Mouse (Mus musculus) v-Abl transformed pro-B cells (cell line): ENCODE measurements around the gene Ppox.
"Not testable (repeated sequence)": the region's sequence is repeated elsewhere in the genome, so short reads cannot be mapped to it uniquely, and the experiment has no call there.

Experiments used
- in situ Hi-C, 2 experiments: fragments of 400-800 bp; cut with MboI; formaldehyde crosslinking; loops; one replicate each; pipeline ENCODE4 v1.15.1; 2025; ENCODE audit not compliant: unreplicated experiment in 2 of 2

The Ppox gene

DNA sequence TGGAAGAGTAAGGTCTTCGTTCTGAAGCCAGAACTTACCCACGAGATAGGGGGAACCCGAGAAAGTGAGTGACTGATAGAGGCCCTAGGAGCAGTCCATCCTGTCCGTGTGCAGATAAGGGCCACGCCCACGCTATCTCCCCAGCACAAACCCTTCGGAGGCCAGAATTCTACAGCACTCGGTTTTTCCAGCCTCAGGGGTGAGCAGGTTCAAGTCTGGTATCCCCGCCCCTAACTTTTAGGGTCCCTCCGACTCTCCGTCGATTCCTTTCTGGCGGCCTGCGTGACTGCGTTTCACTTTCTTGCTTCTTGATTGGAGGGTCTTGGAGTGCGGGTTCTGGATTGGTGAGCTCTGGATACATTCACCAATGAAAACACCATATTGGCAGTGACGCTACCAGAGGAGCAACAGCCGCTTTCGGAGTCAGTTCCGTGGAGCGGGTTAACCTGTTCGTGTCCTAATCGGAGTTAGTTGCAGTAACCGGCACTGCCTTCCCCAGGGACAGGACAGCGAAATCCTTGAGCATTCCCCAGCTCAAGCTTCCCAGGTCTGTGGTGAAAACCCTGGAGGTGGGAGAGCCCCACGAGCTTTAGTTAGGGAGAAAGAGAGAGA is at the start of gene Ppox:
Ppox (minus strand) TSS at position 271 of the 612 bp plus-strand sequence.
- in situ Hi-C loops: loop anchor here in 1 of 2 experiments (25.0 kb wide), 1 partner anchor 1744 kb away; the partner anchor contains the start of gene Nuf2

GRCm38 (mm10) chr1:171330216-171330560 is 49.2 kb upstream of the Ppox start:
- in situ Hi-C loops: no loop called here

GRCm38 (mm10) chr1:171329433-171330215 is 48.6 kb upstream of the Ppox start:
- in situ Hi-C loops: no loop called here

- in situ Hi-C loops: no loop called here
These were observed 48.0 kb upstream of the Ppox start, which contains the start of gene Dedd for GRCm38 (mm10) chr1:171328839-171329432. Gene Dedd (plus strand): TSS chr1:171329145.

DNA sequence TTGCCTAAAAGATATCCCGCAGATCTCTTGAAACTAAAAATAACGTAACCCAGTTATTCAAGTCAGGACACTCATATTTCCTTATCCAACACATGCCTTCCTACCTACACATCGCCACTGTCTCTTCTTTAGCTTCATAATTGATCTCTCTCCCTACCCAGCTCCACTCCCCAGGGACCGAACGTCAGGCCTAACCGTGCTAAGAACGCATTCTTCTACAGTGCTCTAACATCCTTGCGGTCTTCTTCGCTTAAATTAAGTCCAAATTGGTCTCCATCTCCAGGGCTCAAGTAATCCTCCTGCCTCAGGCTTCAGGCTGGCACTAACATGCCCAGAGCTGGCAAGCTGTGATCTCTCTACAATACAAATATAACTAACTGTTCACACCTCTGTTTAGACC is 47.3 kb upstream of the Ppox start:
- in situ Hi-C loops: no loop called here

- in situ Hi-C loops: not testable (repeated sequence)
These were observed 45.6 kb upstream of the Ppox start for GRCm38 (mm10) chr1:171326588-171326987.

- in situ Hi-C loops: no loop called here
These were observed 44.6 kb upstream of the Ppox start for GRCm38 (mm10) chr1:171325571-171325970.

- in situ Hi-C loops: loop anchor here (5.0 to 25.0 kb wide), 3 partner anchors 35 to 1040 kb away; partner anchors contain the start of gene Klhdc9 (in 1 of the 2)
These were observed 41.0 kb upstream of the Ppox start for GRCm38 (mm10) chr1:171322012-171322411.

DNA sequence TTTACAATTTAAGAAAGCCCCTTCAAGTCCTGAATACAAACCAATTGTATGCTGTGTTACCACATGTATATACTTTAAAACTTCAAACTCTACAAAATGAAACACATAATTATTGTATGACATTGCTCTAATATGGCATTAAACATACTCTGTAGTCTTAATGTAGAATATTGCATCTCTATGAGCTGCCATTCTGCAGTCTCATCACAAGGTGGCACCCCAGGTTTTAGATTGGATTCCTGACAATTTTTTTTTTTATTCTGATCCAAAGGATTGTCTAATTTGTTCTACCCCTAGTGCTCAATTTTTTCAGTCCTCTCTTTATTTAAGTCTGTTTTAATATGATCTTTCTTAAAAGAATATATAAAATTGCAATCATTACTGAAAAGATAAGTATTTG is 40.4 kb upstream of the Ppox start:
- in situ Hi-C loops: loop anchor here (5.0 to 25.0 kb wide), 3 partner anchors 36 to 1041 kb away; partner anchors contain the start of gene Klhdc9 (in 1 of the 2)

GRCm38 (mm10) chr1:171320151-171320550 is 39.2 kb upstream of the Ppox start:
- in situ Hi-C loops: loop anchor here (5.0 to 25.0 kb wide), 3 partner anchors 37 to 1042 kb away; partner anchors contain the start of gene Klhdc9 (in 1 of the 2)

DNA sequence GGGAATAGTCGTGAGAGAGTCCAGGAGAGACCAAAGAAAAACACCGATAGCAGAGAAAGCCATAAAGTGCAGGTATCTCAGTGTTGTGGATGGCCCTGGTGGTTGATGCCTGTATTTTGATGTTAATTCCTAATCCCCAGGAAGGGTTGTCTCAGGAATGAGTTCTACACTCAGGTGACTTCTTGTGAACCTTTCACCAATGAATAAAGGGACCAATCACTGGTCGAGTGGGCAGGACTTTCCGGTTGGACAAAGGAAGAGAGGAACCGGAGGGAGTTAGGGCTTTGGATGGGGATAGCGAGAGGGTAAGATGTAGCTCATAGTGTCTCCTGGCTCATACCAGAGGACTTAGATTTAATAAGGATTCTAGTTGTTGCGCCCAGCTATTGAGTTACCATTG is 38.8 kb upstream of the Ppox start:
- in situ Hi-C loops: loop anchor here (5.0 to 25.0 kb wide), 3 partner anchors 38 to 1043 kb away; partner anchors contain the start of gene Klhdc9 (in 1 of the 2)

DNA sequence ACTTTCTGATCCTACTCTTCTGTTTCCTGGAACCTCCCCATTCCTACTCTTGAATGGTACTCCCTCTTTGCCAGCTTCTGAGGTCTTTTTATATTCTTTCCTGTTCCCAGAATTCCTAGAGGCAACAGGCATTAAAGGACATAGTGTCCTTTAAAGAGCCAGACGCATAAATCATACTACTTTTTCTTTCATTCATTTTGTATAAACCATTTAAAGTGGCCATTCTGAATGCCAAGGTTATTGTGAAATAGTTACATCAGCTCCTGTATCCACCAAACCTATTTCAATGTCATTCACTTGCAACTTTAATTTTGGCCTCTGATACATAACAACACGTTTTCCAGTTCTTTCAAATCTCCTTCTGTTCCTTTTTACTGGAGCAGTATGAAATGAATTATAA is 28.3 kb upstream of the Ppox start:
- in situ Hi-C loops: loop anchor here in 1 of 2 experiments (10.0 to 25.0 kb wide), 2 partner anchors 165 to 1053 kb away; no protein-coding TSS in a partner anchor

GRCm38 (mm10) chr1:171306157-171306556 is 25.2 kb upstream of the Ppox start:
- in situ Hi-C loops: loop anchor here in 1 of 2 experiments (10.0 to 25.0 kb wide), 2 partner anchors 169 to 1056 kb away; no protein-coding TSS in a partner anchor

DNA sequence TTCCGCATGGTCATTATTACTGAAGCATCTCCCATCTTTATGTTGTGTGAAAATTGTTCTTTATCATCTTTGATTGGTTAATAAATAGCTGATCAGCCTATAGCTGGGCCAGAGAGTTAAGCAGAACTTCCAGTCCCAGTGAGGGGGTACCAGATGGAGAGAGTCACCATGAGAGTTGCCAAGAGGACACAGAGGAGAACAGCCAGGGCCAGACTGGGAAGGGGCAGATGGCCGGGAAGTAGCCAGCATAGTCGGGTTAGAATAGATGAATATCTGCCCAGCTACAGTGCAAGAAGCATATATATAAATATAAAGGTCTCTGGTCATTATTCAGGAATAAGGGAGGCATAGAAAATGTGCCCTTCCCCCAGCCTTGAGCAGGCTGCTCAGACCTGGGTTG is 17.2 kb upstream of the Ppox start:
- in situ Hi-C loops: loop anchor here in 1 of 2 experiments (25.0 kb wide), 1 partner anchor 1761 kb away; the partner anchor contains the start of gene Nuf2

- in situ Hi-C loops: loop anchor here in 1 of 2 experiments (25.0 kb wide), 1 partner anchor 1758 kb away; the partner anchor contains the start of gene Nuf2
These were observed 14.0 kb upstream of the Ppox start for GRCm38 (mm10) chr1:171295063-171295402.

DNA sequence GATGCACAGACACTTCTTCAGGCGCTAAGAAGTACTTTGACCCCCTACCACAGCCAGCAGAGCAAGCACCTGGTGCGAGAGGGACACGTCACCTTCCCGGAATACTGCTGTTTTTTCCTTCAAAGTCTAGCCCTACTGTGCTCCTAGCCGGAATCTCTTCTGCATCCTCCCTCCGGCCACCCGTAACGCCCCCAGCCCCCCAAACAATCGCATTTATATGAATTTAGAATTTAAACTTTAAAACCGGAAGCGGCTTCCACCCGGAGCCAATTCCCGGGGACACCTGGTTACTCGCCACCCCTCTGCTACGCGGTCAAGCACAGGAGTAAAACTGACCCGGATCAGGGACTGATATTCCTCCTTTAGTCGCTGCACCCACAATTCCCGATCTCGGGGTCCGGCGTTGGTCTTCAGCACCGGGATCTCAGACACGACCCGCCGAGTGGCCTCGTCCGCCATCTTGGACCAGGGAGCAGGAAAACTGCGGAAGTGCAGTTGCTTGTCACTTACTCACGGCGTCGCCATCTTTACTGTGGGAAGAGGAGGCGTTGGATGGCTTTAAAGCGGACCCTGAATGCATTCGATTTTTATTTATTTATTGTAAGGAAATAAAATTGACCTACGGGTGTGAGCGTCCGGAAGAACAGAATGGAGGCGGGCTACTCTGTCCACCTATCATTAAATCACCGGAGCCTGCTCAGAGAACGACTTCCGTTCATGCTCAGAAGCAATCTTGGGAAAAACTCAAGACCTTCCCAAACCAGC is 13.5 kb upstream of the Ppox start, which contains the start of gene Ufc1:
Ufc1 (minus strand) TSS at position 727 of the 765 bp plus-strand sequence.
- in situ Hi-C loops: loop anchor here in 1 of 2 experiments (25.0 kb wide), 1 partner anchor 1757 kb away; the partner anchor contains the start of gene Nuf2

DNA sequence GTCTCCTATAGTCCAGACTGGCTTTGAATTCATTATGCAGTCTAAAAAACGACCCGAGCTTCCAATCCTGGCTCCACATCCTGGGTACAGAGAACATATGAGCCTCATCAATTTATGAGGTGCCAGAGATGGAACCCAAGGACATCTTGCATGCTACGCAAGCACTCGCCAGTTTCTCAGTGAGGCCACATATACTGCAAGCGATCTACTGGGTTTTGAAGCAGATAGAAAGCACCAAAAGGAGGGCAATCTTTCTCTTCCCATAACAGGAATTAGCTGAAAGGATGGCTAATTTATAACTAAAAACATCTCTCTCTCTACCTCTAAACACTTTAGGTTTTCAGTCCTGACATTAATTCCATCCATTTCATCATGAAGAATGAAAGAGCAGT is 12.9 kb upstream of the Ppox start:
- in situ Hi-C loops: loop anchor here in 1 of 2 experiments (25.0 kb wide), 1 partner anchor 1757 kb away; the partner anchor contains the start of gene Nuf2

- in situ Hi-C loops: loop anchor here in 1 of 2 experiments (25.0 kb wide), 1 partner anchor 1756 kb away; the partner anchor contains the start of gene Nuf2
These were observed 12.4 kb upstream of the Ppox start for GRCm38 (mm10) chr1:171293351-171293750.

DNA sequence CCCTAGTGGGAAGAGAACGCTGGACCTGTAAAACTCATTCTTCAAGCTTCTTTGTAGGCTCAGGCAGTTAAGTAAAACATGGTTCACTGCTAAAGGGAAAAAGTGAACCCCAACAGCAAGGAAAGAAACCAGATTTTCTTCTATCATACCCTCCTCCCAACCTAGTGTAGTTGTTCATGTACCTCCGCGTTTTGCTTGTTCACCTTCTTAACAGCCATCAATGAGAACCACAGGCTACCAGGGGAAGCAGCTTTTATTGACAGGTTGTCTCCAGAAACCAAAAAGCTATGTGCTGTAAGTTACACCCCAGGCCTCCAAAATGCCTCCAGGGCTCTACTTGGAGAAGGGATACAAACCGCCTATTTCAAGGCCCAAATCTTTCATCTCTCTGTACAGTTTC is 7.3 kb upstream of the Ppox start:
- in situ Hi-C loops: loop anchor here in 1 of 2 experiments (25.0 kb wide), 1 partner anchor 1751 kb away; the partner anchor contains the start of gene Nuf2
